Mouse (Mus musculus): Measurements from ENCODE around the gene Pax7. TPM values are rescaled to one million over a fixed set of nuclear protein-coding genes. Genes with fewer than 3 reads are reported as not detected.

The Pax7 gene
- polyA plus RNA-seq, 1 experiment = 0.37 TPM

GRCm38 (mm10) chr4:139810762-139811438, 22.4 kb downstream of the Pax7 start:
- peaks cover 4% of the 10 kb centered on the region for H3K27me3 ChIP-seq (ENCODE audit: control insufficient read depth, insufficient read depth, insufficient read length)

DNA sequence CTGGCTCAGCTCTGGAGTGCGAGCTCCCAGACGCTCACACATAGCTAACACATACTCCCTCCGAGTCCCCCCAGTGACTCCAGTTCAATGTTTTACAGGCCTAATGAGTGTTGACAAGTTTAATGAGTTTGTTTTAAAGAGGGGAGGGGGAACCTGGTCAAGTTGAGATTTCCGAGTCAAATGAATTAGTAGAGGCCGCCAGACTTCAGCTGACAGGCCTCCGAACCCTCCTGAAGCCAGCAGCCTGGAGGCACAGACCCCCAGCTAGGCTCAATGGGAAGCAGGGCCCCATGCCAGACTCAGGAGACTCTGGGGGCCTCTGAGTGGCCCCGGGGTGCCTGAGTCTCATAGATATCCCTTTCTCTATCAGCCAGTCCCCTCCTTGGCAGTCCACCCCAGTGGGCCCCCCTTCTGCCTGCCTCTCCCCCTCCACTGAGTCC, 23.9 kb downstream of the Pax7 start:
- peaks cover 4% of the 10 kb centered on the region for H3K27me3 ChIP-seq (ENCODE audit: control insufficient read depth, insufficient read depth, insufficient read length)
- no peak overlapping the region for H3ac ChIP-seq (ENCODE audit: control insufficient read depth, insufficient read length)
- H3K79me2 ChIP-seq (ENCODE audit: control insufficient read depth, insufficient read depth) = no peaks in the 10 kb centered on the region
- H3K36me3 ChIP-seq (ENCODE audit: control insufficient read depth, insufficient read depth) = no peaks in the 10 kb centered on the region
- H3K4me3 ChIP-seq = no peak overlapping the region
- TF ChIP-seq MAX (IDR thresholded peaks at IDR 0.05; ENCODE audit: low read depth) (no peak), USF1 (IDR thresholded peaks at IDR 0.05; ENCODE audit: low read depth) (no peak), TCF3 (IDR thresholded peaks at IDR 0.05; ENCODE audit: insufficient read length, low read depth) (no peak), CEBPB (IDR thresholded peaks at IDR 0.05; ENCODE audit: insufficient read depth, poor library complexity, severe bottlenecking) (no peak), SRF (IDR thresholded peaks at IDR 0.05; ENCODE audit: control insufficient read depth, insufficient read length, low read depth) (no peak), MYOD1 (IDR thresholded peaks at IDR 0.05; ENCODE audit: control insufficient read depth in 1 of 3, insufficient read length in 2 of 3, low read depth in 2 of 3) (no peak), MYOG (IDR thresholded peaks at IDR 0.05; ENCODE audit: control insufficient read depth in 1 of 3, insufficient read depth in 1 of 3, insufficient read length in 2 of 3, low read depth in 2 of 3) (no peak), TCF12 (IDR thresholded peaks at IDR 0.05; ENCODE audit: insufficient read depth, poor library complexity, severe bottlenecking) (no peak), POLR2A (IDR thresholded peaks at IDR 0.05; ENCODE audit: insufficient read length, low read depth) (no peak), REST (IDR thresholded peaks at IDR 0.05; ENCODE audit: insufficient read depth, insufficient read length) (no peak), E2F4 (IDR thresholded peaks at IDR 0.05; ENCODE audit: insufficient read depth) (no peak), POLR2AphosphoS2 (IDR thresholded peaks at IDR 0.05; ENCODE audit: insufficient read length, low read depth) (no peak)
- H3K4me2 ChIP-seq (ENCODE audit: low read depth) = no peak overlapping the region

More at GRCm38 (mm10) chr4:139810762-139811438, 22.4 kb downstream of the Pax7 start:
- no peaks in the 10 kb centered on the region for H3K36me3 ChIP-seq (ENCODE audit: control insufficient read depth, insufficient read depth)
- TF ChIP-seq REST (IDR thresholded peaks at IDR 0.05; ENCODE audit: insufficient read depth, insufficient read length) = no peak
- H3K79me2 ChIP-seq (ENCODE audit: control insufficient read depth, insufficient read depth) = no peaks in the 10 kb centered on the region
- H3K4me3 ChIP-seq = no peak overlapping the region
- H3K4me2 ChIP-seq (ENCODE audit: low read depth) = no peak overlapping the region
- H3ac ChIP-seq (ENCODE audit: control insufficient read depth, insufficient read length) = no peak overlapping the region

- Histone ChIP-seq H3ac (ENCODE audit: control insufficient read depth, insufficient read length) (no peak overlapping the region), H3K4me3 (no peak overlapping the region), H3K79me2 (ENCODE audit: control insufficient read depth, insufficient read depth) (no peaks in the 10 kb centered on the region), H3K36me3 (ENCODE audit: control insufficient read depth, insufficient read depth) (no peaks in the 10 kb centered on the region), H3K27me3 (ENCODE audit: control insufficient read depth, insufficient read depth, insufficient read length) (no peaks in the 10 kb centered on the region), H3K4me2 (ENCODE audit: low read depth) (no peak overlapping the region)
- no peak for TF ChIP-seq TCF12 (IDR thresholded peaks at IDR 0.05; ENCODE audit: insufficient read depth, poor library complexity, severe bottlenecking)
- TF ChIP-seq POLR2A (IDR thresholded peaks at IDR 0.05; ENCODE audit: insufficient read length, low read depth) = no peak
- no peak for TF ChIP-seq MYOD1 (IDR thresholded peaks at IDR 0.05; ENCODE audit: control insufficient read depth in 1 of 3, insufficient read length in 2 of 3, low read depth in 2 of 3)
- no peak for TF ChIP-seq TCF3 (IDR thresholded peaks at IDR 0.05; ENCODE audit: insufficient read length, low read depth)
- no peak for TF ChIP-seq REST (IDR thresholded peaks at IDR 0.05; ENCODE audit: insufficient read depth, insufficient read length)
- no peak for TF ChIP-seq POLR2AphosphoS2 (IDR thresholded peaks at IDR 0.05; ENCODE audit: insufficient read length, low read depth)
- no peak for TF ChIP-seq MAX (IDR thresholded peaks at IDR 0.05; ENCODE audit: low read depth)
- TF ChIP-seq USF1 (IDR thresholded peaks at IDR 0.05; ENCODE audit: low read depth) = no peak
- no peak for TF ChIP-seq SRF (IDR thresholded peaks at IDR 0.05; ENCODE audit: control insufficient read depth, insufficient read length, low read depth)
- no peak for TF ChIP-seq CEBPB (IDR thresholded peaks at IDR 0.05; ENCODE audit: insufficient read depth, poor library complexity, severe bottlenecking)
- TF ChIP-seq E2F4 (IDR thresholded peaks at IDR 0.05; ENCODE audit: insufficient read depth) = no peak
- TF ChIP-seq MYOG (IDR thresholded peaks at IDR 0.05; ENCODE audit: control insufficient read depth in 1 of 3, insufficient read depth in 1 of 3, insufficient read length in 2 of 3, low read depth in 2 of 3) = no peak
These were observed 25.5 kb downstream of the Pax7 start for GRCm38 (mm10) chr4:139807820-139808219.

GRCm38 (mm10) chr4:139807191-139807808, 26.0 kb downstream of the Pax7 start:
- no peaks in the 10 kb centered on the region for H3K36me3 ChIP-seq (ENCODE audit: control insufficient read depth, insufficient read depth)
- no peak overlapping the region for H3ac ChIP-seq (ENCODE audit: control insufficient read depth, insufficient read length)
- no peaks in the 10 kb centered on the region for H3K79me2 ChIP-seq (ENCODE audit: control insufficient read depth, insufficient read depth)
- no peaks in the 10 kb centered on the region for H3K27me3 ChIP-seq (ENCODE audit: control insufficient read depth, insufficient read depth, insufficient read length)
- H3K4me3 ChIP-seq = no peak overlapping the region
- TF ChIP-seq MYOG (IDR thresholded peaks at IDR 0.05; ENCODE audit: control insufficient read depth in 1 of 3, insufficient read depth in 1 of 3, insufficient read length in 2 of 3, low read depth in 2 of 3) (no peak), MYOD1 (IDR thresholded peaks at IDR 0.05; ENCODE audit: control insufficient read depth in 1 of 3, insufficient read length in 2 of 3, low read depth in 2 of 3) (peak in 1 of 3 experiments; percentile 33)
- no peak overlapping the region for H3K4me2 ChIP-seq (ENCODE audit: low read depth)

GRCm38 (mm10) chr4:139804896-139805295, 28.4 kb downstream of the Pax7 start:
- Histone ChIP-seq H3ac (ENCODE audit: control insufficient read depth, insufficient read length) (no peak overlapping the region), H3K79me2 (ENCODE audit: control insufficient read depth, insufficient read depth) (no peaks in the 10 kb centered on the region), H3K4me2 (ENCODE audit: low read depth) (peak overlapping the region; percentile 32), H3K27me3 (ENCODE audit: control insufficient read depth, insufficient read depth, insufficient read length) (no peaks in the 10 kb centered on the region), H3K36me3 (ENCODE audit: control insufficient read depth, insufficient read depth) (no peaks in the 10 kb centered on the region), H3K4me3 (no peak overlapping the region)
- TF ChIP-seq MYOG (IDR thresholded peaks at IDR 0.05; ENCODE audit: control insufficient read depth in 1 of 3, insufficient read depth in 1 of 3, insufficient read length in 2 of 3, low read depth in 2 of 3) = no peak
- no peak for TF ChIP-seq REST (IDR thresholded peaks at IDR 0.05; ENCODE audit: insufficient read depth, insufficient read length)
- no peak for TF ChIP-seq SRF (IDR thresholded peaks at IDR 0.05; ENCODE audit: control insufficient read depth, insufficient read length, low read depth)
- no peak for TF ChIP-seq MAX (IDR thresholded peaks at IDR 0.05; ENCODE audit: low read depth)
- no peak for TF ChIP-seq CEBPB (IDR thresholded peaks at IDR 0.05; ENCODE audit: insufficient read depth, poor library complexity, severe bottlenecking)
- no peak for TF ChIP-seq E2F4 (IDR thresholded peaks at IDR 0.05; ENCODE audit: insufficient read depth)
- no peak for TF ChIP-seq TCF3 (IDR thresholded peaks at IDR 0.05; ENCODE audit: insufficient read length, low read depth)
- TF ChIP-seq USF1 (IDR thresholded peaks at IDR 0.05; ENCODE audit: low read depth) = no peak
- TF ChIP-seq POLR2AphosphoS2 (IDR thresholded peaks at IDR 0.05; ENCODE audit: insufficient read length, low read depth) = no peak
- TF ChIP-seq POLR2A (IDR thresholded peaks at IDR 0.05; ENCODE audit: insufficient read length, low read depth) = no peak
- TF ChIP-seq MYOD1 (IDR thresholded peaks at IDR 0.05; ENCODE audit: control insufficient read depth in 1 of 3, insufficient read length in 2 of 3, low read depth in 2 of 3) = no peak
- TF ChIP-seq TCF12 (IDR thresholded peaks at IDR 0.05; ENCODE audit: insufficient read depth, poor library complexity, severe bottlenecking) = no peak

Data from myocyte (in vitro differentiated cells).